Mouse (Mus musculus) central nervous system, embryonic 18 days (tissue): ENCODE measurements around the gene Mageb18. TPM values are rescaled to one million over a fixed set of nuclear protein-coding genes. Genes with fewer than 3 reads are reported as not detected.

Experiments used
- polyA plus RNA-seq: library from polyadenylated mRNA; depleted of rRNA; stranded (reverse); fragments of >200 nt; gene quantifications from 2 replicates; pipeline ENCODE4 v1.2.3, GENCODE M21; 2012; rRNA removed

The Mageb18 gene
- polyA plus RNA-seq, result 0.03 TPM in 1 of 2 replicates, not detected in the other

GRCm38 (mm10) chrX:92599472-92599871 is at the start of gene Mageb18:
Gene Mageb18 (minus strand): TSS chrX:92599572.

GRCm38 (mm10) chrX:92489649-92490048 is 109.7 kb downstream of the Mageb18 start, which contains the start of gene Gm5941:
Gene Gm5941 (plus strand): TSS chrX:92489949.

Other genes with a start within 250 kb of the Mageb18 start
- not detected in 2 replicates for gene Gm5941, start 109.6 kb downstream of the Mageb18 start, polyA plus RNA-seq